Mouse (Mus musculus) spleen, postnatal 36 days (tissue): ENCODE data around the gene Ptger1.

Experiments used
- DNase-seq, 2 experiments: peaks; one replicate each; pipeline ENCODE4 v3.0.0; 2022; ENCODE audit warnings: low spot score in 2 of 2, mixed read lengths in 1 of 2

Gene Ptger1

GRCm38 (mm10) chr8:83695351-83696106 lies 29.1 kb downstream of the Ptger1 start:
- peak; percentile 63 to 67 for DNase-seq

- DNase-seq, result peak in 1 of 2 experiments; percentile 19
Observed at GRCm38 (mm10) chr8:83697374-83698220, 31.1 kb downstream of the Ptger1 start.

GRCm38 (mm10) chr8:83698291-83698660 lies 31.8 kb downstream of the Ptger1 start:
- DNase-seq, result peak; percentile 87

GRCm38 (mm10) chr8:83698661-83699453 lies 32.4 kb downstream of the Ptger1 start, which contains the start of gene Pkn1:
Pkn1 (minus strand) TSS chr8:83699179.
- peak; percentile 79 to 81 for DNase-seq

GRCm38 (mm10) chr8:83699566-83699965 lies 33.1 kb downstream of the Ptger1 start:
- DNase-seq, result peak; percentile 59 to 68

GRCm38 (mm10) chr8:83700423-83701085 lies 34.1 kb downstream of the Ptger1 start:
- DNase-seq, result no peak

- no peak for DNase-seq
Observed at GRCm38 (mm10) chr8:83703426-83703825, 36.9 kb downstream of the Ptger1 start.

GRCm38 (mm10) chr8:83706411-83706810 lies 39.9 kb downstream of the Ptger1 start:
- DNase-seq, result no peak

- DNase-seq, result no peak
Observed at GRCm38 (mm10) chr8:83707554-83707953, 41.1 kb downstream of the Ptger1 start.

- DNase-seq, result no peak
Observed at GRCm38 (mm10) chr8:83714676-83715030, 48.2 kb downstream of the Ptger1 start.

GRCm38 (mm10) chr8:83715031-83715690 lies 48.7 kb downstream of the Ptger1 start, which contains the start of gene Ddx39:
Ddx39 (plus strand) TSS chr8:83715177.
- DNase-seq, result peak; percentile 98

- DNase-seq, result no peak
Observed at GRCm38 (mm10) chr8:83715771-83716170, 49.3 kb downstream of the Ptger1 start.

- no peak for DNase-seq
Observed at GRCm38 (mm10) chr8:83716563-83716962, 50.1 kb downstream of the Ptger1 start.

GRCm38 (mm10) chr8:83719048-83719447 lies 52.6 kb downstream of the Ptger1 start:
- DNase-seq, result no peak

GRCm38 (mm10) chr8:83719693-83720092 lies 53.2 kb downstream of the Ptger1 start:
- no peak for DNase-seq

- DNase-seq, result peak in 1 of 2 experiments; percentile 31
Observed at GRCm38 (mm10) chr8:83721405-83722025, 55.0 kb downstream of the Ptger1 start.
